Mouse (Mus musculus): ENCODE data around the gene Reg1. TPM values are rescaled to one million over a fixed set of nuclear protein-coding genes. Genes with fewer than 3 reads are reported as not detected.

Gene Reg1
- 0.57 TPM in 1 of 2 replicates, not detected in the other for polyA plus RNA-seq (2015; fragmentation: Nextera tagmentation; extraction: Ambion mirVana)

DNA sequence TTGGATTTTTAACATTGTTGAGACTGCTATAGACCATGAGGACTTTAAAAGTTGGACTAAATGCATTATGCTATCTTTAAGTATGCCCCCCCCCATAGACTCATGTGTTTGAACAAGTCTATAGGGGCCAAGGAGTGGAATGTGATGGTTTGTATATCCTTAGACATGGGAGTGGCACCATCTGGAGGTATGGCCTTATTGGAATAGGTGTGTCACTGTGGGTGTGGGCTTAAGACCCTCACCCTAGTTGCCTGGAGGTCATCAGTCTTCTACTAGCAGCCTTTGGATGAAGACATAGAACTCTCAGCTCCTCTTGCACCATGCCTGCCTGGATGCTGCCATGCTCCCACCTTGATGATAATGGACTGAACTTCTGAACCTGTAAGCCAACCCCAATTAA is at the start of gene Reg1:
Gene Reg1, plus strand, starts transcription at position 301 of the 400 bp plus-strand sequence.

GRCm38 (mm10) chr6:78378765-78379164 is 43.7 kb upstream of the Reg1 start, which contains the start of gene Reg3d:
Gene Reg3d (minus strand): TSS chr6:78378865.

DNA sequence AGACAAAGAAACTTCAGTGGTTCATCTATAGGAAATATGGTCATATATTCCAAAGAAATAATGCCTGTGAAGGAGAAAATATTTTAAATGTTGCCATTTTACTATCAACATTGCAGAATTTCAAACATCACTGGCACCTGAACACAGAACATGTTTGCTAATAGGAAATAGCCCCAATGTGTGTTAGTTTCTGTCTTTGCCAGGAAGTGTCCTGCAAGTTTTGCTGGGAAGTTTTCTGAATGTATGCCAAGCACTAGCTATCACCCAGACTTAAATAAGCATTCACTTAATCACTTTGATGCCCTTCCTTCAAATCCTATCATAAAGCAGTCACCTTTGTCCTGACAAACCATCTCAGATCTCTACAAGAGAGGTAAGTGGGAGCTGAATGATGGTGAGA is 42.1 kb upstream of the Reg1 start, which contains the start of gene Reg3a:
Gene Reg3a, plus strand, starts transcription at position 301 of the 400 bp plus-strand sequence.

DNA sequence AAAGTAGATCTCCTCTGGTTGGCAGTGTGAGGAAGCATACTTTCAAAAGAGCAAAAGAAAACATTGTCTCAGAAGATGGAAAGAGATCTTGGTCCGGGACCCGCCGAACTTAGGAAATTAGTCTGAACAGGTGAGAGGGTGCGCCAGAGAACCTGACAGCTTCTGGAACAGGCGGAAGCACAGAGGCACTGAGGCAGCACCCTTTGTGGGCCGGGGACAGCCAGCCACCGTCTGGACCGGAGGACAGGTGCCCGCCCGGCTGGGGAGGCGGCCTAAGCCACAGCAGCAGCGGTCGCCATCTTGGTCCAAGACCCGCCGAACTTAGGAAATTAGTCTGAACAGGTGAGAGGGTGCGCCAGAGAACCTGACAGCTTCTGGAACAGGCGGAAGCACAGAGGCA is 27.2 kb upstream of the Reg1 start, which contains the start of gene Reg2:
Gene Reg2, plus strand, starts transcription at position 301 of the 400 bp plus-strand sequence.

GRCm38 (mm10) chr6:78468772-78469171 is 46.3 kb downstream of the Reg1 start, which contains the start of gene Reg3g:
Gene Reg3g (minus strand): TSS chr6:78468872.

Other genes with a start within 250 kb of the Reg1 start
- gene Reg3b, start 52.1 kb upstream of the Reg1 start, polyA plus RNA-seq (2015; fragmentation: Nextera tagmentation; extraction: Ambion mirVana) = not detected in 2 replicates
- not detected in 2 replicates for gene Reg3d, start 43.8 kb upstream of the Reg1 start, polyA plus RNA-seq (2015; fragmentation: Nextera tagmentation; extraction: Ambion mirVana)
- not detected in 2 replicates for gene Reg3a, start 42.0 kb upstream of the Reg1 start, polyA plus RNA-seq (2015; fragmentation: Nextera tagmentation; extraction: Ambion mirVana)
- not detected in 2 replicates for gene Reg2, start 27.1 kb upstream of the Reg1 start, polyA plus RNA-seq (2015; fragmentation: Nextera tagmentation; extraction: Ambion mirVana)
- gene Reg3g, start 46.2 kb downstream of the Reg1 start, polyA plus RNA-seq (2015; fragmentation: Nextera tagmentation; extraction: Ambion mirVana) = not detected in 2 replicates